Mouse (Mus musculus) limb, embryonic 12.5 days (tissue): ENCODE results near the gene Ldlrap1. TPM values are rescaled to one million over a fixed set of nuclear protein-coding genes. Genes with fewer than 3 reads are reported as not detected.

Experiments used
- ATAC-seq: fragments of 200-750 bp; cut with Nextera tagmentation; 2 replicates; pipeline ENCODE4 v1.8.0; 2017; ENCODE audit warnings: low read depth, moderate TSS enrichment; ENCODE audit not compliant: insufficient number of reproducible peaks, insufficient read depth, low FRiP score, low TSS enrichment
- H3K27ac ChIP-seq: fragments of 300-500 bp; sonication (generic); 2 replicates; pipeline ENCODE4 v1.5.1; 2016; ENCODE audit warnings: mild to moderate bottlenecking, moderate library complexity
- H3K27me3 ChIP-seq: fragments of 300-500 bp; sonication (generic); 2 replicates; pipeline ENCODE4 v1.6.1; 2016; ENCODE audit warnings: mild to moderate bottlenecking, moderate library complexity
- H3K36me3 ChIP-seq: fragments of 300-500 bp; sonication (generic); 2 replicates; pipeline ENCODE4 v1.6.1; 2016; ENCODE audit warnings: mild to moderate bottlenecking, moderate library complexity
- H3K4me1 ChIP-seq: fragments of 300-500 bp; sonication (generic); replicated peaks from 2 replicates; pipeline ENCODE4 v1.6.1; 2016
- H3K4me2 ChIP-seq: fragments of 300-500 bp; sonication (generic); 2 replicates; pipeline ENCODE4 v1.6.1; 2016; ENCODE audit warnings: mild to moderate bottlenecking, moderate library complexity
- H3K4me3 ChIP-seq: fragments of 300-500 bp; sonication (generic); replicated peaks from 2 replicates; pipeline ENCODE4 v1.5.1; 2016; ENCODE audit warnings: mild to moderate bottlenecking
- H3K9ac ChIP-seq: fragments of 300-500 bp; sonication (generic); replicated peaks from 2 replicates; pipeline ENCODE4 v1.6.1; 2016; ENCODE audit warnings: mild to moderate bottlenecking, moderate library complexity
- H3K9me3 ChIP-seq: fragments of 300-500 bp; sonication (generic); 2 replicates; pipeline ENCODE4 v1.6.1; 2016; ENCODE audit warnings: mild to moderate bottlenecking, moderate library complexity
- WGBS: fragments of 180-500 bp; shearing (Covaris S2); methylation state at CpG from one replicate; pipeline ENCODE4 v1.1.7; 2016; 5-methylcytosine and 5-hydroxymethylcytosine counted together
- polyA plus RNA-seq: library from polyadenylated mRNA; unstranded; fragments of >200 nt; fragmentation: Nextera tagmentation; extraction: Ambion mirVana; gene quantifications from 2 replicates; pipeline ENCODE4 v1.2.1, GENCODE M21; 2016

Ldlrap1 gene
- polyA plus RNA-seq, 1 experiment from 2014 or later: 23.3 TPM

DNA sequence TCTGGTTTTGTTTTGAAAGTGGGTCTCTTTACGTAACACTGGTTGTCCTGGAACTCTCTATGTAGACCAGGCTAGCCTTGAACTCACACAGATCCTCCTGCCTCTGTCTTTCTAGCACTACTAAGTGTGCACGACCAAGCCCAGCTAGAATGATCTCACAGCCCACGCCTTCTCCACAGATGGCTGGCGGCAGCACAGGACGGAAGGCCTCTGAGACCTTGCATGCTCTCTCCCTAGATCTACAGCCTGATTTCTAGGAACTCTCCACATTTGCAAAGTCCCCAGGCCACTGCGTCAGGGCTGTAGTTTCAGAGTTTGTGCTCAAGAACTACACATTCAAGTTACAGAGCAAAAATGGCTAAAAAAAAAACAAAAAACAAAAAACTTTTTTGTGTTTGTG, 6.3 kb upstream of the Ldlrap1 start:
- Histone ChIP-seq H3K27me3 (peaks cover 13% of the 10 kb centered on the region), H3K4me2 (no peak overlapping the region), H3K27ac (no peak overlapping the region), H3K9ac (no peak overlapping the region), H3K4me1 (peaks cover 24% of the 10 kb centered on the region), H3K4me3 (no peak overlapping the region), H3K36me3 (no peaks in the 10 kb centered on the region), H3K9me3 (no peaks in the 10 kb centered on the region)
- WGBS: 86% methylated on average over 6 of the region's 6 CpGs
- no peak for ATAC-seq

DNA sequence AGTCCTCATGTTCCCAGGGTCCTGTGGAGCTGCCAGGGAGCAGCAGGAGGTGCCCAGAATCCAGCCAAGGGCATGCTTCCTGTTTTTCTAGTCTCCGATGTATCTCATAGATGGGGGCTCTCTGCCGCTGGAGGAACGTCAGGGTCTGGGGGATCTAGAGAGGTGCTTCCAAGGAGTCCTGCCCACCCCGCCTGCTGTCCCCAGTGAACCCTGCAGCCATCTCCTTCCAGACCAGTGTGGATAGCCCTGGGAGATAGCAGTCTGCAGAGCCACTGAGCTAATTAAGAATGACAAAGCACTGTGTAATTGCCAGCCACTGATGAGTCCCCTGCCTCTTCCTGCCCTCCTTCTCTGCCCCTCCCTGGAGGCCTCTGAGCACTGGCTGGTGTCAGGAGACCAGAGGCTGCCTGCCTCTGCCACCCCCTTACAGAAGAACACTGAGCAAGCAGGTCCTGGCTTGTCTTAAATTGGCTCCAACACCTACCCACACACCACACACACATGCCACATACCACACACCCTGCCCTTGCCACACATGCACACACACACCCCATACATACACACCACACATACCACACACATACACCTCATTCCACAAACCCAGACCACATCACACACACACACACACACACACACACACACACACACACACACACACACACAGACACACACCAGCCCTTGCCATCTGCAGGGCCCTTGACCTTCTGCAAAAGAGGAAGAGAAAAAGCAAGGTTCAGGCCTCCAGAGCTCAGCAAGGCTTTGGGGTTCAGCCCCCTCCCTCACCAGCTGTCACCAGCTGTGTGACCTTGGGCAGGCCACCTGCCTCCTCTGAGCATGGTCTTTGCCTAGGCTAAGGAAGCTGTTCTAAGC, 5.2 kb upstream of the Ldlrap1 start:
- ATAC-seq: peak; percentile 64; the same call in 1 of the 2 replicates
- WGBS: 47% methylated on average over 4 of the region's 4 CpGs
- Histone ChIP-seq H3K4me1 (peaks cover 24% of the 10 kb centered on the region), H3K36me3 (no peaks in the 10 kb centered on the region), H3K27ac (no peak overlapping the region), H3K9ac (no peak overlapping the region), H3K27me3 (peaks cover 16% of the 10 kb centered on the region), H3K4me3 (no peak overlapping the region), H3K9me3 (no peaks in the 10 kb centered on the region), H3K4me2 (no peak overlapping the region)

DNA sequence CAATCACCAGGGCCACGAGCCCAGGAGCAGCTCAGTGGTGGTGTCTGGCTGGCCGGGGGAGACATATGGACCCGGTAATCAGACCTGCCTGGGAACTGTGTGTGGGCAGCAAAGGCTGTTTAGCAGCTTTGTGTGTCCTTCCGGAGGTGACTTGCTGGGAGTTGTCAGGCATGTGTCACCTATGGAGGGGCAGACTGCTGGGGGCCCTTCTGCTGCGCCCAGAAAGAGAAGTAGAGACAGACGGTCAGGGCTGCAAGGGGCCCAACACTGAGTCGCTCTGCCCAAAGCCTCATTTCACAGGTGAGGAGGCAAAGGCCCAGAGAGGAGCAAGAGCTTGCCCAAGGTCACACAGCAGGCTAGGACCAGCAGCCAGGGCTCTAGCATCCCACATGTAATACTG, 2.1 kb upstream of the Ldlrap1 start:
- peaks cover 24% of the 10 kb centered on the region for H3K27me3 ChIP-seq
- H3K4me1 ChIP-seq: peaks cover 26% of the 10 kb centered on the region

DNA sequence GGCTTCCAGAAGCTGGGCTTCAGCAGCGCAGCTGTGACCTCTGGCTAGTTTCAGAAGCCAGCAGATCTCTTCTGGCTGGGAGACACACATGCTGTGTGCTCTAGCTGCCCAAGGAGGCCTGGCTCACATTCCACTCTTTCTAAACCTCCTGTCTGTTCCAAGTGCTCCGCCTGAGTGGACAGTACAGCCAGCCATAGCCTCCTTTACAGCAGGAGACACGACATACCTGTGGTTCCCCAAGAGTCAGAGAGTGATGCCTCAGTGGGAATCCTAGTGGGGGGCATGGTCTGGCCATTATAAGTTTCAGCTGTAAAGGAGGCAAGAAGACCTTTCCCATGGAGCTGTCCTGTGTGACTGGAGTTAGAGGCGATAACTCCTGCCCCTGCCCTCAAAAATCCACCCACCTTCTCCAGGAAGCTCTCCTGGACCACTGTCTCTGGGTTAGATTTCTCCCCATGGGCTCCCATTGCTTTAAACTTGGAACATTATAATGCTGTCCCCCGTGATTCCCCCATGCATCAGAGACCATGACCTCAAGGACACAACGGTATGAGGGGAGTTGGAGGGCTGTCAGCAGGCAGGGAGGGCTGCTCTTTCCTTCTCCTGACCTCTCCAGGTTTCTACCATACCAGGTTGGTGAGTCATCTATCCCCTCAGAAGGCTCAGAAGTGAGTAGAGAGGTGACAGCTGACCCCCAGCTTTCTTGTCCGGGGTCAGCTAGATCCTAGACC, 1.4 kb upstream of the Ldlrap1 start:
- Histone ChIP-seq H3K4me2 (no peak overlapping the region), H3K27me3 (peaks cover 24% of the 10 kb centered on the region), H3K4me1 (peaks cover 26% of the 10 kb centered on the region), H3K27ac (no peak overlapping the region), H3K9ac (no peak overlapping the region), H3K36me3 (no peaks in the 10 kb centered on the region), H3K4me3 (no peak overlapping the region), H3K9me3 (no peaks in the 10 kb centered on the region)
- 64% methylated on average over 7 of the region's 7 CpGs for whole genome bisulfite sequencing
- ATAC-seq: no peak

More for the DNA sequence above, 2.1 kb upstream of the Ldlrap1 start:
- no peak overlapping the region for H3K4me2 ChIP-seq
- H3K9ac ChIP-seq: no peak overlapping the region
- no peak overlapping the region for H3K4me3 ChIP-seq
- H3K9me3 ChIP-seq: no peaks in the 10 kb centered on the region
- WGBS: 50% methylated on average over 7 of the region's 7 CpGs
- ATAC-seq: no peak
- no peaks in the 10 kb centered on the region for H3K36me3 ChIP-seq
- H3K27ac ChIP-seq: no peak overlapping the region

DNA sequence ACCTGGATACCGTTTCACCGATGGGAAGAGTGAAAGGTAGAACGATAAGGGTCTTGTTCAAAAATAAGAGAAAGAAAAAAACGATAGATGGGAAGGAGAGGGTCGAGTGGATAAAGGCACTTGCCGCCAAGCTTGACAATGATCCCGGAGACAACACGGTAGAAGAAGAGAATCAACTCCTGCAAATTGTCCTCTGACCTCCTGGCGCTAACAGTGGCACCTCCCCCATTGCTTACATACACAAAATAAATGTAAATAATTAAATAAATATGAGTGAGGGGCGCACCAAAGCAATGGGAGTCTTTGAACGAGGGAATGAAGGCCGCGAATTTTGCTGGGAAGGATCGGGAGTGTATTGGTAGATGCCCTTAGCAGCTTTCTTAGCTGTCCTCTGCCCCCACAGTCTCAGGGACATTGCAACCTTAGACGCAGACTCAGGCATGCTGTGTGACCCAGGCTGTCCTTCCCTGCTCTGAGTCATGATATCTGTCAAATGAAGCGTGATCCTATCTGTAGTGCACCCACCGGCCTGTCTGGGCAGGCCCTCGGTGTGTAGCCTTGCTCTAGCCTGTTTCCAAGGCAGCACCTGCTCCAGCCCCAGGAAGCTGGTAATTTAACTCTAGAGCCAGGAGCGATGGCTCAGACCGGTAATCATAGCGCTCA, 533 bp upstream of the Ldlrap1 start:
- peak overlapping the region; percentile 95 for H3K4me2 ChIP-seq
- no peak overlapping the region for H3K27ac ChIP-seq
- WGBS: 10% methylated on average over 21 of the region's 21 CpGs
- H3K4me1 ChIP-seq: peaks cover 32% of the 10 kb centered on the region
- no peaks in the 10 kb centered on the region for H3K9me3 ChIP-seq
- H3K36me3 ChIP-seq: no peaks in the 10 kb centered on the region
- peaks cover 24% of the 10 kb centered on the region for H3K27me3 ChIP-seq
- ATAC-seq: no peak
- H3K4me3 ChIP-seq: peak overlapping the region; percentile 86
- peak overlapping the region; percentile 90 for H3K9ac ChIP-seq

DNA sequence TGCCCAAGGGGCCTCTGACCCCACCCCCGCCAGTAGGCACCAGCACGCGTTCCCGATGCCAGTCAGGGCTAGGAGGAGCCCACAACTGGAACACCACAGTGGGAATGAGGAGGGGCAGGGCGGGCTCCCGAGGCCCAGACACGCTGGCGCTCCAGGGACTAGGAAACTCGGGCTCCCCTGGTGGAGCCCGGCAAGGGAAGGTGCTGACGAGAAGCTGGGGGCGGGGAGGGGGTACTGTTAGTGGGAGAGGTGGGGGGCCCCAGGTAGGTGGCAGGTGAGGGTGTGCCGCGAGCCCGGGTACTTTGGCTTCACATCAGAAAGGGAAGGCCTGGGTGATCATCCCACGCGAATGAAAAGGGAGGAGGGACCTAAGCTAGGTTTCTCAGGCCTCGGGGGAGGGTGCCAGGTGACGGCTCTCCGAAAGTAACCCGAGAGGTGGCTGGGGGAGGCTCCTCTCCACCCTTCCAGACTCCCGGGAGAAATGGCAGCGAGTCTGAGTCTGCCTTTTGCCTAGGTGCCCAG, 859 bp downstream of the Ldlrap1 start:
- H3K4me2 ChIP-seq: peak overlapping the region; percentile 95
- no peak for ATAC-seq
- H3K27me3 ChIP-seq: peaks cover 24% of the 10 kb centered on the region
- no peaks in the 10 kb centered on the region for H3K36me3 ChIP-seq
- WGBS: 1% methylated on average over 23 of the region's 23 CpGs
- H3K9me3 ChIP-seq: no peaks in the 10 kb centered on the region
- H3K9ac ChIP-seq: peak overlapping the region; percentile 90
- peak overlapping the region; percentile 67 for H3K27ac ChIP-seq
- H3K4me1 ChIP-seq: peaks cover 33% of the 10 kb centered on the region
- H3K4me3 ChIP-seq: peak overlapping the region; percentile 86

DNA sequence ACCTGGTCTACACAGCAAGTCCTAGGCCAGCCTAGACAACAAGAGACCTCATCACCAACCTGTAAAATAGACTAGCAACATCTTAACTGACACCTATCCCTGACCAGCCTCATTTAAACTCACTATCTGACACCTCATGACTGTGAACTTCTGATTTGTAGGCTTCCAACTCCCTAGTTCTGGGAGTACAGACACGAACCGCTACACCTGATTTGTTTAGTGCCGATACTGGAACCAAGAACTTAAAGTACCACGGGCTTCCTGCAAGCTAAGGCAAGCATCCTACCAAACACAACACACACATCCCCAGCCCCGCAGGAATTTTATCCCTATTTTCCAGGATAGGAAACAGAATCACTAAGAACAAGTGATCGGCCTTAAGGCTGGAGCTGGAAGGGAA, 1.5 kb downstream of the Ldlrap1 start:
- Histone ChIP-seq H3K4me1 (peaks cover 33% of the 10 kb centered on the region), H3K36me3 (0 out of 2 replicates have a peak, but pooled peaks cover 4% of the 10 kb centered on the region)

DNA sequence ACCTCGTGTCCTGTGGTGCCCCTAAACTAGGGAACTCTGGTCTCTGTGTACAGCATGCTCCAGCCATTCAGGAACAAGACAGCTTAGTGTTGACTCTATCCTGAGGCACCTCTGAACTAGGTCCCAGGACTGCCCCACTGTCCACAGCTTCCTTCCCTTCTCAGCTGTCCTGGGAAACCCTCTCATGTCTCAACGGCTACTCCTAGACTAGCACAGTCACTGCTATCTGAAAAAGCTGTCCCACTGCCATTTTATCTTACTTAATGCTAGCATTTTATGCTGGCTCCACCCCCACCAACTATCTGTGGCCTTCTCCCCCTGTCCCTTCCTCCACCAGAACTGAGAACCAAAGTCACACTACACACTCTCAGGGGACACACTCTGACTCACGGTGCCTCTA, 3.5 kb downstream of the Ldlrap1 start:
- no peak overlapping the region; the same call in 1 of the 2 replicates for H3K27ac ChIP-seq
- no peak for ATAC-seq
- peaks cover 33% of the 10 kb centered on the region for H3K4me1 ChIP-seq
- peaks cover 18% of the 10 kb centered on the region for H3K27me3 ChIP-seq
- H3K36me3 ChIP-seq: 0 out of 2 replicates have a peak, but pooled peaks cover 4% of the 10 kb centered on the region
- H3K4me3 ChIP-seq: no peak overlapping the region
- H3K4me2 ChIP-seq: no peak overlapping the region
- WGBS: 64% methylated on average over 3 of the region's 3 CpGs
- no peaks in the 10 kb centered on the region for H3K9me3 ChIP-seq
- no peak overlapping the region for H3K9ac ChIP-seq

More for the DNA sequence above, 1.5 kb downstream of the Ldlrap1 start:
- WGBS: 75% methylated on average over 6 of the region's 6 CpGs
- H3K9ac ChIP-seq: peak overlapping the region; percentile 90
- H3K27ac ChIP-seq: no peak overlapping the region
- H3K4me3 ChIP-seq: peak overlapping the region; percentile 86
- peaks cover 24% of the 10 kb centered on the region for H3K27me3 ChIP-seq
- peak overlapping the region; percentile 95 for H3K4me2 ChIP-seq
- H3K9me3 ChIP-seq: no peaks in the 10 kb centered on the region
- no peak for ATAC-seq

DNA sequence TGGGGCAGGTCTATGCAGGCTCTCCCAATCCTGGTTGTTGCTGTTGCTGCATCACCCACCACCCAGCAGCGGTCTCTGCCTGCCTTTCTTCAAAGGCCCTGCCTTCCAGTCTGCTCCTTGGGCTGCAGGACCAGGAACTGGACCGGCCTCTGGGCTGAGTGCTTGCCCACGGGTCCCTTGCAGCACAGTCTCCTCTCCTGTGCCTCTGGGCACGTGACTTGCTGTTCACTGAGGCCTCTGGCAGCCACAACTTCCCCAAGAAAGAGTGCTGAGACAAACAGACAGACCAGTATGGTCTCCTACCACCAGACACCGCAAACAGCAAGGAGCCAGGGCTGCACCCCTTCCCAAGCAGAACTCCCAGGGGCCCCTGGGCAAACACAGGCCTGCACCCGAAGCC, 5.5 kb downstream of the Ldlrap1 start:
- peak overlapping the region; percentile 56; the same call in 1 of the 2 replicates for H3K27ac ChIP-seq
- no peak overlapping the region for H3K4me2 ChIP-seq
- H3K9ac ChIP-seq: 0 out of 2 replicates have a peak overlapping the region, but pooled peaks have one; percentile 23
- 78% methylated on average over 6 of the region's 6 CpGs for WGBS
- H3K27me3 ChIP-seq: peaks cover 12% of the 10 kb centered on the region; the same call in 1 of the 2 replicates
- no peak overlapping the region for H3K4me3 ChIP-seq
- H3K4me1 ChIP-seq: peaks cover 36% of the 10 kb centered on the region
- 0 out of 2 replicates have a peak, but pooled peaks cover 4% of the 10 kb centered on the region for H3K36me3 ChIP-seq
- no peak for ATAC-seq
- no peaks in the 10 kb centered on the region for H3K9me3 ChIP-seq

DNA sequence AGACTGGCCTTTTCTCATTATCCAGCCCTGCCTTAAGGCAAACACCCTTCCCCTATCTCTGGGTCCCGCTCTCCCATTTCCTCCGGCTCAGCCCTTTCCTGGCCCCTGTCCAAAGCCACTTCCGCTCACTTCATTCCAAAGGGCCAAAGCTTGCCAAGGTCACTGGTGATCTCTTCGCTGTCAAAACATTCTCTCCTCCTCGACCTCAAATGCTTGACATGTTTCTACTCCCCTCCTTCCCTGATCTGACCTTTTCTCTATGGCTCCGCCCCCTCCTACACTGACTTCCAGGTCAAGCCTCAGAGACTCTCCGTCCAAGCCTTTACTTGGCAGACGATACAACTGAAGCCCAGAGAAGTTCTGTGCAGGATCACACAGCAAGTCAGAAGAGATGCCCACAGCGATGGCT, 7.0 kb downstream of the Ldlrap1 start:
- H3K4me1 ChIP-seq: peaks cover 25% of the 10 kb centered on the region
- no peak overlapping the region for H3K9ac ChIP-seq
- 0 out of 2 replicates have a peak, but pooled peaks cover 4% of the 10 kb centered on the region for H3K36me3 ChIP-seq
- H3K4me2 ChIP-seq: no peak overlapping the region
- H3K9me3 ChIP-seq: no peaks in the 10 kb centered on the region
- no peak for ATAC-seq
- H3K27me3 ChIP-seq: no peaks in the 10 kb centered on the region
- no peak overlapping the region for H3K27ac ChIP-seq
- 69% methylated on average over 9 of the region's 9 CpGs for WGBS
- no peak overlapping the region for H3K4me3 ChIP-seq
